Mouse (Mus musculus) liver, postnatal 0 days (tissue): ENCODE data around the gene Pde1a. TPM values are rescaled to one million over a fixed set of nuclear protein-coding genes. Genes with fewer than 3 reads are reported as not detected.

ENCODE experiments used
- ATAC-seq: fragments of 200-750 bp; cut with Nextera tagmentation; 2 replicates; pipeline ENCODE4 v1.8.0; 2017; ENCODE audit warnings: mild to moderate bottlenecking, moderate library complexity
- DNase-seq: peaks from one replicate; pipeline ENCODE4 v3.0.0-alpha.2; 2016
- H3K27ac ChIP-seq: fragments of 300-500 bp; sonication (generic); 2 replicates; pipeline ENCODE4 v1.5.1; 2014; ENCODE audit warnings: antibody characterized with exemption, moderate library complexity, mild to moderate bottlenecking, low read depth
- H3K27me3 ChIP-seq: fragments of 300-500 bp; sonication (generic); 2 replicates; pipeline ENCODE4 v1.6.1; 2014; ENCODE audit warnings: low read length, control low read depth, mixed read lengths; ENCODE audit not compliant: insufficient read depth
- H3K36me3 ChIP-seq: fragments of 300-500 bp; sonication (generic); replicated peaks from 2 replicates; pipeline ENCODE4 v1.6.1; 2014; ENCODE audit warnings: mild to moderate bottlenecking, control low read depth, low read length, moderate library complexity, mixed read lengths; ENCODE audit not compliant: insufficient read depth
- H3K4me1 ChIP-seq: fragments of 300-500 bp; sonication (generic); 2 replicates; pipeline ENCODE4 v1.6.1; 2014; ENCODE audit warnings: antibody characterized with exemption, mild to moderate bottlenecking, control low read depth; ENCODE audit not compliant: insufficient read depth
- H3K4me2 ChIP-seq: fragments of 300-500 bp; sonication (generic); 2 replicates; pipeline ENCODE4 v1.6.1; 2014; ENCODE audit warnings: low read depth, mild to moderate bottlenecking, low read length, moderate library complexity, mixed read lengths
- H3K4me3 ChIP-seq: fragments of 300-500 bp; sonication (generic); 2 replicates; pipeline ENCODE4 v1.5.1; 2014; ENCODE audit warnings: low read depth, low read length
- H3K9ac ChIP-seq: fragments of 300-500 bp; sonication (generic); replicated peaks from 2 replicates; pipeline ENCODE4 v1.6.1; 2014; ENCODE audit warnings: mild to moderate bottlenecking, moderate library complexity
- H3K9me3 ChIP-seq: fragments of 300-500 bp; sonication (generic); 2 replicates; pipeline ENCODE4 v1.6.1; 2016; ENCODE audit warnings: mild to moderate bottlenecking, control low read depth, low read length, mixed read lengths
- CTCF ChIP-seq: sonication (generic); IDR thresholded peaks from 2 replicates; pipeline ENCODE4 v1.5.1; 2016; ENCODE audit warnings: antibody characterized with exemption, low read depth
- EP300 ChIP-seq: IDR thresholded peaks from 2 replicates; pipeline ENCODE4 v1.6.1; 2016; ENCODE audit warnings: antibody characterized with exemption, low read depth, mild to moderate bottlenecking
- WGBS: fragments of 180-500 bp; shearing (Covaris S2); extraction: QIAGEN DNeasy Blood & Tissue Kit; methylation state at CpG from one replicate; pipeline ENCODE4 v1.1.7; 2014; ENCODE audit not compliant: insufficient replicate concordance; 5-methylcytosine and 5-hydroxymethylcytosine counted together
- polyA plus RNA-seq: library from polyadenylated mRNA; unstranded; fragments of >200 nt; fragmentation: Nextera tagmentation; extraction: Ambion mirVana; gene quantifications from 2 replicates; pipeline ENCODE4 v1.2.1, GENCODE M21; 2015

Pde1a gene
- polyA plus RNA-seq, 1 experiment from 2014 or later = 4.1 TPM

GRCm38 (mm10) chr2:80079618-80080017, 49.6 kb downstream of the Pde1a start:
- Histone ChIP-seq H3K9me3 (no peaks in the 10 kb centered on the region), H3K4me2 (no peak overlapping the region), H3K4me3 (no peak overlapping the region), H3K9ac (no peak overlapping the region), H3K27me3 (no peaks in the 10 kb centered on the region), H3K4me1 (no peaks in the 10 kb centered on the region), H3K27ac (peak overlapping the region; percentile 49; the same call in 1 of the 2 replicates), H3K36me3 (no peaks in the 10 kb centered on the region)
- TF ChIP-seq CTCF = no peak
- no peak for TF ChIP-seq EP300
- WGBS = 63% methylated on average over 4 of the region's 4 CpGs
- DNase-seq (no peak), ATAC-seq (no peak)

- ATAC-seq (no peak), DNase-seq (no peak)
- H3K4me1 ChIP-seq = no peaks in the 10 kb centered on the region
- no peaks in the 10 kb centered on the region for H3K9me3 ChIP-seq
- 80% methylated on average over 4 of the region's 4 CpGs for WGBS
- no peak overlapping the region for H3K4me2 ChIP-seq
- TF ChIP-seq CTCF = no peak
- no peaks in the 10 kb centered on the region for H3K27me3 ChIP-seq
- H3K36me3 ChIP-seq = no peaks in the 10 kb centered on the region
- H3K4me3 ChIP-seq = no peak overlapping the region
- H3K9ac ChIP-seq = no peak overlapping the region
- H3K27ac ChIP-seq = no peak overlapping the region
Measured at GRCm38 (mm10) chr2:80076323-80076722, 52.9 kb downstream of the Pde1a start.

- no peak for ATAC-seq
- DNase-seq = no peak
- WGBS = 73% methylated on average over 2 of the region's 2 CpGs
- no peak overlapping the region for H3K9ac ChIP-seq
- no peaks in the 10 kb centered on the region for H3K27me3 ChIP-seq
- H3K27ac ChIP-seq = no peak overlapping the region
- H3K4me2 ChIP-seq = no peak overlapping the region
- H3K4me3 ChIP-seq = no peak overlapping the region
- H3K36me3 ChIP-seq = no peaks in the 10 kb centered on the region
- no peak for TF ChIP-seq CTCF
- TF ChIP-seq EP300 = no peak
- H3K4me1 ChIP-seq = no peaks in the 10 kb centered on the region
- no peaks in the 10 kb centered on the region for H3K9me3 ChIP-seq
Measured at GRCm38 (mm10) chr2:80074531-80074930, 54.7 kb downstream of the Pde1a start.

GRCm38 (mm10) chr2:80074046-80074445, 55.2 kb downstream of the Pde1a start:
- Histone ChIP-seq H3K27me3 (no peaks in the 10 kb centered on the region), H3K9ac (no peak overlapping the region), H3K4me2 (no peak overlapping the region), H3K4me3 (no peak overlapping the region), H3K36me3 (no peaks in the 10 kb centered on the region), H3K9me3 (no peaks in the 10 kb centered on the region), H3K4me1 (no peaks in the 10 kb centered on the region), H3K27ac (no peak overlapping the region)
- DNase-seq = no peak
- ATAC-seq = no peak
- WGBS = 53% methylated on average over 5 of the region's 5 CpGs
- TF ChIP-seq CTCF = no peak
- TF ChIP-seq EP300 = no peak

GRCm38 (mm10) chr2:80073426-80073825, 55.8 kb downstream of the Pde1a start:
- DNase-seq (no peak), ATAC-seq (no peak)
- H3K9me3 ChIP-seq = no peaks in the 10 kb centered on the region
- WGBS = 61% methylated on average over 2 of the region's 2 CpGs
- no peak overlapping the region for H3K4me2 ChIP-seq
- no peak overlapping the region for H3K27ac ChIP-seq
- no peaks in the 10 kb centered on the region for H3K36me3 ChIP-seq
- H3K4me1 ChIP-seq = no peaks in the 10 kb centered on the region
- no peak overlapping the region for H3K9ac ChIP-seq
- H3K4me3 ChIP-seq = no peak overlapping the region
- H3K27me3 ChIP-seq = no peaks in the 10 kb centered on the region
- TF ChIP-seq CTCF = no peak
- TF ChIP-seq EP300 = no peak

- H3K9me3 ChIP-seq = no peaks in the 10 kb centered on the region
- H3K4me1 ChIP-seq = no peaks in the 10 kb centered on the region
- H3K27ac ChIP-seq = no peak overlapping the region
- H3K4me2 ChIP-seq = no peak overlapping the region
- DNase-seq (no peak), ATAC-seq (no peak)
- TF ChIP-seq CTCF (no peak), EP300 (no peak)
- 64% methylated on average over 3 of the region's 3 CpGs for WGBS
- H3K36me3 ChIP-seq = no peaks in the 10 kb centered on the region
- H3K9ac ChIP-seq = no peak overlapping the region
- no peak overlapping the region for H3K4me3 ChIP-seq
- H3K27me3 ChIP-seq = no peaks in the 10 kb centered on the region
Measured at GRCm38 (mm10) chr2:80069745-80070144, 59.5 kb downstream of the Pde1a start.

GRCm38 (mm10) chr2:80066449-80066848, 62.8 kb downstream of the Pde1a start:
- no peak for ATAC-seq

More at GRCm38 (mm10) chr2:80066449-80066848, 62.8 kb downstream of the Pde1a start:
- no peaks in the 10 kb centered on the region for H3K9me3 ChIP-seq
- no peak for DNase-seq
- no peaks in the 10 kb centered on the region for H3K27me3 ChIP-seq
- H3K27ac ChIP-seq = no peak overlapping the region
- no peak overlapping the region for H3K4me3 ChIP-seq
- H3K9ac ChIP-seq = no peak overlapping the region
- TF ChIP-seq CTCF (no peak), EP300 (no peak)
- 79% methylated on average over 4 of the region's 4 CpGs for WGBS
- no peak overlapping the region for H3K4me2 ChIP-seq
- H3K4me1 ChIP-seq = no peaks in the 10 kb centered on the region
- no peaks in the 10 kb centered on the region for H3K36me3 ChIP-seq
